Mouse (Mus musculus) adipose tissue, adult 10 weeks (tissue): ENCODE data around the gene Fam169a. TPM values are rescaled to one million over a fixed set of nuclear protein-coding genes. Genes with fewer than 3 reads are reported as not detected.

Source experiments
- polyA plus RNA-seq: library from polyadenylated mRNA; stranded (reverse); fragments of 350-450 nt; fragmentation: Illumina TruSeq; extraction: RNeasy Lipid Tissue Mini Kit (QIAGEN cat#74804); gene quantifications from one replicate; pipeline ENCODE4 v1.2.3, GENCODE M21; 2014; ENCODE audit warnings: low read depth, low replicate concordance

Gene Fam169a
- polyA plus RNA-seq, result 9.6 TPM

DNA sequence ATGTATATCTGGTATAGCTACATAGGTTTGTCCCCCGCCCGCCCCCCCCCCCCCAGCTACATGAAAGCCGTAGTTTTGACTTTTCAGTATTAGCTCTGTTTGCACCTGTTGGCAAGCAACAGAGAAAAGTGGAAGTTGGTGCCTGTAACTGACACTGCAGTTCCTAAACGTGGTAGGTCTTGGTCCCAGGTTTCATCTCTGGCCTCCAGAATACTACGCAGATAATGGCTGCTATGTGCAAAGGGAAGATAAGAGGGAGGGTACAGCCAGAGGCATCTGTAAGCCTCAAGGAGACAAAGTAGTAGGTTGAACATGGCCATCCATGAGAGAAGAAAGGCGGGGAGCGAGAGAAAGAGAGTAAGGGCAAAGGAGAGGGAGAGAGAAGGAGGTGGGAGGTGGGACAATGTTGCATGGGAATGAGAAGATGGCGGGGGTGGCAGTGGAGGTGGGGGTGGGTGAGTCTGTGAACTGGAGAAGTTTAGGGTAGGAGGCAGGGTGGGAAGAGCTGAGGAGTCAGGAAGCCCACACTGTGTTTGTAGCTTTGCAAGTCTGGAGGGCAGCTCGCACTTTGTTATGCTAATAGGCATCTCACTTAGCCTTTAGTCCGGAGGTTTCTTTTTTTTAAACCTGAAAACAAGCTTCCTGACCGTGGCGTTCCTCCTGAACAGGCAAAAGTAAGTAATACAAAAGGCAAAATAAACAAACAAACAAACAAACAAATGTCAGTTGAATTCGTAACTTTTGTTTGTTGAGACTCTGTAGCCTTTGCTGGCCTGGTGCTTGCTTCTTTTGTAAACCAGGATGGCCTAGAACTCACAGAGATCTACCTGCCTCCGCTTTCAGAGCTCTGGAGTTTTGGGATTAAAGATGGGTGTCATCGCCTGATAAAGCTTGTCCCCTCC, at the start of gene Fam169a:
Gene Fam169a (plus strand): TSS at position 638 of the 902 bp plus-strand sequence.

DNA sequence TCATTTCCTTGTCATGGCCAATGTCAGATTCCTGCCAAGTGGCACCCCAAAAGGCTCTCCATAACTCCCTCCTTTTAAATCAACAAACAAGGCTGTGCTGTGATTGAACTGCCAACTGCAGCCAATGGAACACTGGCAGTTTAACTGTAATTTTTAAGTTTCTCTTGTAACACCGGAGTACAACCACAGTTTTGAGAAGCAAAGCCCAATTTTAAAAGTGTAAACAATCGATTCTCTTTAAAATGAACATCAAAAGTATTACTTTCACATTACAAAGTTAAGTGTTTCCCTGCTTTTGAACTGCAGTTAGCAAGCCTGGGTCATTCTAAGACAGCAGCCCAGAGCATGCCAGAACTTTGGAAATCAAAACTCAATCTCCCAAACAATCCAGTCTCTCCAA, 32.8 kb upstream of the Fam169a start, which contains the start of gene 1700029F12Rik:
Gene 1700029F12Rik (minus strand): TSS at position 101 of the 400 bp plus-strand sequence.

DNA sequence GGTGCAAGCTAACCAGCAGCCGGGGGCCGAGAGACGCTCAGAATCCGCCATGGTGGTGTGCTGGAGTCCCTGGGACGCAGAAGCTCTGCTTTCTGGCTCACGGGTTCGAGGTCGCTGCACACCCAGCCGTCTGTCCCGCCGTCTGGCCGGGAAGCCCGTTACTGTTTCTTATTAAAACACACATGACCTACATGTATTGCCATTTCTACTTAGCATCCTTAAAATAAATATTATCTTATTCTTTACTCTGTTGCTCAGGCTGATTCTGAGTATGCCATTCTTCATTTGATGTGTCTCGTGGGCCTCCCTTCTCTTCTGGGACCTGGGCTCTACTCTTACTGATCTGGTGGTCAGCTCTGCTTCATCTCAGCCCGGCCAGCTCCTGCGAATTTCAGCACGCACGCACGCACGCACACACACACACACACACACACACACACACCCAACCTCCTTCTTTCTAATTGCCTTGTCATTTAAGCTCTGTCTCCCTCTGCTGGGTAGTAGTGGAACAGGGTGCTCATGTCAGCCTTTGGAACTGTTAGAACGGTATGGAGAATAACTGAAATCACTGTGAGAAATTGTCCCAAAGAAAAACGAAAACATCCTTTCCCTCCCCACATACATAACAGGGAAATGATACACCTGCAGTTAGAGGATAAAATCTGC, 32.2 kb downstream of the Fam169a start, which contains the start of gene Gm6169:
Gene Gm6169 (minus strand): TSS at position 51 of the 666 bp plus-strand sequence.

DNA sequence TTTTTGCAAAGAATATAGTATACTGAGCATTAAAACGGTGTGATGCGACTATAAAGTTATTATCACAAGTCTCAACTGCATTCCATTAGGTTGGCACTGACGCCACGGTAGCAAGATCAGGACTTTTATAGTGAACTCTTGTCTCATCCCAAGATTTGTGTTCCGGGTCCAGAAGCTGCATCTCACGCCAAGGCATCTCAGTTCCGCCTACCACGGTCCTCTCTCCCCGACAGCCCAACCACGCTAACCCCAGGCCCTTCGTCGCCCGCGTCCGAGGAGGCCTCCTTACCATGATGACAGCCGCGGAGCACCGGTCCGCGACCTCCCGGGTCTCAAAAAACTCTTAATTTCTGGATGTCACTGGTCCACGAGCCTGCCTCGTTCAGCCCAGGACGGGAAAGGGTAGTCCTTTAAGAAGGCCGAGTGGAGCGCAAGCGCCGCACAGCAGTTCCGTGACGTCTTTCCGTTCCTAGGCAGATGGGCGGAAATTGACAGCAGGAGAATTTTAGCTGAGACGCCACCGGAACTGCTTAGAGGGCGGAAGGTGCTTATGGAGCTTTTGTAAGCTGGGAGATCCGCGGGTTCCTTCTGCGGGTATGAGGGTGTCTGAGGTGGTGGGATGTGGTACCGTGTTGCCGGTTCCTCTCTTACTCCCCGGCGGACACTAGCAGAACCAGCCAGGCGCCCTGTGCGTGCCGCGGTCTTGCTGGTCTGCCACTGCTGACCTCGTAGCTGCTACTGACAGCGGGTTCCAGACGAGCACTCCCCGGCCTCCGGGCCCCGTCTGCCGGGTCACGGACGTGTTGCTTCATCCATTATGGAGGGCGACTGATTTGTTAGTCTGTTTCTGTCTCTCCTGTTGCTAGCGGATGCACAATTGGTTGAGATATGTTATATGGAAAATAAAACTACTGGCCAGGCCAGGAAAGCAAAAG, 70.6 kb downstream of the Fam169a start, which contains the start of the genes Gfm2 and Nsa2:
Gene Gfm2 (plus strand): TSS at position 472 of the 935 bp plus-strand sequence.
Gene Nsa2 (minus strand): TSS at position 472 of the 935 bp plus-strand sequence.

Other genes with a start within 250 kb of the Fam169a start
- 48.9 TPM for gene Gcnt4, start 142.6 kb upstream of the Fam169a start, polyA plus RNA-seq
- 19.6 TPM for gene 1700029F12Rik, start 32.9 kb upstream of the Fam169a start, polyA plus RNA-seq
- gene Gm6169, start 32.0 kb downstream of the Fam169a start, polyA plus RNA-seq, result 3.8 TPM
- gene Gfm2, start 70.7 kb downstream of the Fam169a start, polyA plus RNA-seq, result 25.0 TPM
- gene Nsa2, start 70.7 kb downstream of the Fam169a start, polyA plus RNA-seq, result 136 TPM
- gene Hexb, start 131.1 kb downstream of the Fam169a start, polyA plus RNA-seq, result 192 TPM
- gene Enc1, start 173.8 kb downstream of the Fam169a start, polyA plus RNA-seq, result 16.7 TPM